Mouse (Mus musculus) stomach, postnatal 0 days (tissue): ENCODE measurements around the gene Polr2h. TPM values are rescaled to one million over a fixed set of nuclear protein-coding genes. Genes with fewer than 3 reads are reported as not detected.

Experiments used
- ATAC-seq: fragments of 200-750 bp; cut with Nextera tagmentation; 2 replicates; pipeline ENCODE4 v1.8.0; 2017; ENCODE audit not compliant: low FRiP score, low TSS enrichment
- DNase-seq: peaks from one replicate; pipeline ENCODE4 v3.0.0-alpha.2; 2016; ENCODE audit warnings: low spot score
- H3K27ac ChIP-seq: fragments of 300-500 bp; sonication (generic); replicated peaks from 2 replicates; pipeline ENCODE4 v1.5.1; 2014; ENCODE audit warnings: mild to moderate bottlenecking, control low read depth
- H3K27me3 ChIP-seq: fragments of 300-500 bp; sonication (generic); 2 replicates; pipeline ENCODE4 v1.6.1; 2014; ENCODE audit warnings: low read length; ENCODE audit not compliant: control insufficient read depth, insufficient read depth
- H3K36me3 ChIP-seq: fragments of 300-500 bp; sonication (generic); 2 replicates; pipeline ENCODE4 v1.6.1; 2014; ENCODE audit warnings: low read length, mixed read lengths; ENCODE audit not compliant: control insufficient read depth, insufficient read depth
- H3K4me1 ChIP-seq: fragments of 300-500 bp; sonication (generic); replicated peaks from 2 replicates; pipeline ENCODE4 v1.6.1; 2014; ENCODE audit warnings: antibody characterized with exemption; ENCODE audit not compliant: control insufficient read depth, insufficient read depth
- H3K4me2 ChIP-seq: fragments of 300-500 bp; sonication (generic); replicated peaks from 2 replicates; pipeline ENCODE4 v1.6.1; 2014; ENCODE audit warnings: low read depth, mild to moderate bottlenecking, control low read depth, moderate library complexity
- H3K4me3 ChIP-seq: fragments of 300-500 bp; sonication (generic); 2 replicates; pipeline ENCODE4 v1.5.1; 2014; ENCODE audit warnings: low read depth, low read length, control low read depth
- H3K9ac ChIP-seq: fragments of 300-500 bp; sonication (generic); 2 replicates; pipeline ENCODE4 v1.6.1; 2014; ENCODE audit warnings: mild to moderate bottlenecking, low read length, control low read depth, mixed read lengths
- H3K9me3 ChIP-seq: fragments of 300-500 bp; sonication (generic); 2 replicates; pipeline ENCODE4 v1.6.1; 2016; ENCODE audit warnings: low read length; ENCODE audit not compliant: control insufficient read depth
- CTCF ChIP-seq: IDR thresholded peaks from 2 replicates; pipeline ENCODE4 v1.5.1; 2016; ENCODE audit warnings: antibody characterized with exemption, low read depth, mild to moderate bottlenecking, moderate library complexity
- EP300 ChIP-seq: optimal IDR thresholded peaks from 2 replicates; pipeline ENCODE3; 2016; ENCODE audit warnings: antibody characterized with exemption
- WGBS: fragments of 180-500 bp; shearing (Covaris S2); extraction: QIAGEN DNeasy Blood & Tissue Kit; methylation state at CpG from one replicate; pipeline ENCODE4 v1.1.7; 2014; 5-methylcytosine and 5-hydroxymethylcytosine counted together
- polyA plus RNA-seq: library from polyadenylated mRNA; unstranded; fragments of >200 nt; fragmentation: Nextera tagmentation; extraction: Ambion mirVana; gene quantifications from 2 replicates; pipeline ENCODE4 v1.2.1, GENCODE M21; 2015

Polr2h gene
- polyA plus RNA-seq, 1 experiment from 2014 or later: 60.4 TPM

GRCm38 (mm10) chr16:20723247-20723646 is 5.8 kb downstream of the Polr2h start:
- ATAC-seq: no peak
- H3K27ac ChIP-seq: no peak overlapping the region
- no peak overlapping the region for H3K4me3 ChIP-seq
- H3K36me3 ChIP-seq: no peaks in the 10 kb centered on the region; the same call in 1 of the 2 replicates
- 33% methylated on average over 4 of the region's 4 CpGs for WGBS
- H3K4me2 ChIP-seq: no peak overlapping the region
- no peaks in the 10 kb centered on the region for H3K27me3 ChIP-seq
- DNase-seq: no peak
- no peaks in the 10 kb centered on the region for H3K9me3 ChIP-seq
- TF ChIP-seq CTCF (no peak), EP300 (no peak)
- H3K9ac ChIP-seq: no peak overlapping the region
- H3K4me1 ChIP-seq: no peaks in the 10 kb centered on the region; the same call in 1 of the 2 replicates

- no peak overlapping the region for H3K9ac ChIP-seq
- DNase-seq (peak; percentile 79), ATAC-seq (peak; percentile 85)
- no peaks in the 10 kb centered on the region; the same call in 1 of the 2 replicates for H3K4me1 ChIP-seq
- H3K4me2 ChIP-seq: no peak overlapping the region
- peak; percentile 92 for TF ChIP-seq CTCF
- no peak for TF ChIP-seq EP300
- WGBS: 28% methylated on average over 5 of the region's 5 CpGs
- no peaks in the 10 kb centered on the region; the same call in 1 of the 2 replicates for H3K36me3 ChIP-seq
- H3K9me3 ChIP-seq: no peaks in the 10 kb centered on the region
- H3K4me3 ChIP-seq: no peak overlapping the region
- no peaks in the 10 kb centered on the region for H3K27me3 ChIP-seq
- no peak overlapping the region for H3K27ac ChIP-seq
Measured at GRCm38 (mm10) chr16:20724338-20724748, 6.9 kb downstream of the Polr2h start.

- Histone ChIP-seq H3K4me2 (no peak overlapping the region), H3K4me1 (no peaks in the 10 kb centered on the region; the same call in 1 of the 2 replicates), H3K4me3 (no peak overlapping the region), H3K27ac (no peak overlapping the region), H3K36me3 (no peaks in the 10 kb centered on the region; the same call in 1 of the 2 replicates), H3K9ac (no peak overlapping the region), H3K9me3 (no peaks in the 10 kb centered on the region), H3K27me3 (no peaks in the 10 kb centered on the region)
- DNase-seq (no peak), ATAC-seq (no peak)
- no peak for TF ChIP-seq EP300
- no peak for TF ChIP-seq CTCF
- 83% methylated on average over 7 of the region's 7 CpGs for WGBS
Measured at GRCm38 (mm10) chr16:20725321-20725720, 7.9 kb downstream of the Polr2h start.

- TF ChIP-seq EP300: no peak
- no peak for TF ChIP-seq CTCF
- Histone ChIP-seq H3K4me2 (no peak overlapping the region), H3K27me3 (no peaks in the 10 kb centered on the region), H3K4me1 (no peaks in the 10 kb centered on the region; the same call in 1 of the 2 replicates), H3K9ac (peak overlapping the region; percentile 13; the same call in 1 of the 2 replicates), H3K9me3 (no peaks in the 10 kb centered on the region), H3K36me3 (no peaks in the 10 kb centered on the region; the same call in 1 of the 2 replicates), H3K27ac (no peak overlapping the region), H3K4me3 (no peak overlapping the region)
- no peak for ATAC-seq
- no peak for DNase-seq
- 83% methylated on average over 4 of the region's 4 CpGs for WGBS
Measured at GRCm38 (mm10) chr16:20725750-20726149, 8.3 kb downstream of the Polr2h start.

- 71% methylated on average over 1 of the region's 1 CpGs for WGBS
- H3K4me2 ChIP-seq: no peak overlapping the region
- TF ChIP-seq CTCF: no peak
- no peak for TF ChIP-seq EP300
- H3K9ac ChIP-seq: 0 out of 2 replicates have a peak overlapping the region, but pooled peaks have one; percentile 13
- no peaks in the 10 kb centered on the region; the same call in 1 of the 2 replicates for H3K36me3 ChIP-seq
- no peaks in the 10 kb centered on the region for H3K27me3 ChIP-seq
- H3K4me1 ChIP-seq: no peaks in the 10 kb centered on the region; the same call in 1 of the 2 replicates
- no peak overlapping the region for H3K27ac ChIP-seq
- DNase-seq (no peak), ATAC-seq (peak; percentile 64; the same call in 1 of the 2 replicates)
- no peaks in the 10 kb centered on the region for H3K9me3 ChIP-seq
- H3K4me3 ChIP-seq: no peak overlapping the region
Measured at GRCm38 (mm10) chr16:20726384-20726783, 8.9 kb downstream of the Polr2h start.

GRCm38 (mm10) chr16:20730293-20730711 is 12.8 kb downstream of the Polr2h start:
- H3K27ac ChIP-seq: no peak overlapping the region
- no peaks in the 10 kb centered on the region for H3K27me3 ChIP-seq
- TF ChIP-seq CTCF: no peak
- no peak for TF ChIP-seq EP300
- no peak overlapping the region for H3K4me3 ChIP-seq
- no peak for ATAC-seq
- H3K9ac ChIP-seq: no peak overlapping the region
- no peaks in the 10 kb centered on the region; the same call in 1 of the 2 replicates for H3K4me1 ChIP-seq
- WGBS: 36% methylated on average over 5 of the region's 5 CpGs
- H3K9me3 ChIP-seq: no peaks in the 10 kb centered on the region
- no peaks in the 10 kb centered on the region for H3K36me3 ChIP-seq
- no peak for DNase-seq
- no peak overlapping the region for H3K4me2 ChIP-seq
